Mouse (Mus musculus): ENCODE measurements around the gene Ybx3.

Gene Ybx3

GRCm38 (mm10) chr6:131388040-131389021 is at the start of gene Ybx3:
TSS of gene Ybx3 (minus strand) at chr6:131388476.
- peak; percentile 90 for DNase-seq

GRCm38 (mm10) chr6:131436626-131437025 is 48.4 kb upstream of the Ybx3 start:
- DNase-seq, result no peak

- DNase-seq, result no peak
Measured at GRCm38 (mm10) chr6:131434088-131434487, 45.8 kb upstream of the Ybx3 start.

GRCm38 (mm10) chr6:131433153-131434048 is 45.1 kb upstream of the Ybx3 start:
- DNase-seq, result no peak

- DNase-seq, result peak; percentile 47
Measured at GRCm38 (mm10) chr6:131421572-131421971, 33.3 kb upstream of the Ybx3 start.

- DNase-seq, result no peak
Measured at GRCm38 (mm10) chr6:131419614-131420013, 31.3 kb upstream of the Ybx3 start.

- peak; percentile 82 for DNase-seq
Measured at GRCm38 (mm10) chr6:131418770-131419169, 30.5 kb upstream of the Ybx3 start.

- no peak for DNase-seq
Measured at GRCm38 (mm10) chr6:131411116-131411843, 23.0 kb upstream of the Ybx3 start.

GRCm38 (mm10) chr6:131406957-131407356 is 18.7 kb upstream of the Ybx3 start:
- no peak for DNase-seq

- DNase-seq, result no peak
Measured at GRCm38 (mm10) chr6:131405896-131406295, 17.6 kb upstream of the Ybx3 start.

- DNase-seq, result no peak
Measured at GRCm38 (mm10) chr6:131405174-131405573, 16.9 kb upstream of the Ybx3 start.

- no peak for DNase-seq
Measured at GRCm38 (mm10) chr6:131404260-131404659, 16.0 kb upstream of the Ybx3 start.

- DNase-seq, result no peak
Measured at GRCm38 (mm10) chr6:131403036-131403435, 14.8 kb upstream of the Ybx3 start.

GRCm38 (mm10) chr6:131402606-131403005 is 14.3 kb upstream of the Ybx3 start:
- DNase-seq, result no peak

- DNase-seq, result no peak
Measured at GRCm38 (mm10) chr6:131401259-131401658, 13.0 kb upstream of the Ybx3 start.

- no peak for DNase-seq
Measured at GRCm38 (mm10) chr6:131396650-131397049, 8.4 kb upstream of the Ybx3 start.

GRCm38 (mm10) chr6:131393873-131394660 is 5.8 kb upstream of the Ybx3 start:
- DNase-seq, result no peak

- peak; percentile 75 for DNase-seq
Measured at GRCm38 (mm10) chr6:131387221-131388039, 846 bp downstream of the Ybx3 start.

- DNase-seq, result no peak
Measured at GRCm38 (mm10) chr6:131386416-131387019, 1.8 kb downstream of the Ybx3 start.

GRCm38 (mm10) chr6:131385469-131385868 is 2.8 kb downstream of the Ybx3 start:
- peak; percentile 28 for DNase-seq
